Mouse (Mus musculus) spleen, embryonic (tissue): ENCODE data around the gene Dgkd.

ENCODE experiments used
- CTCF ChIA-PET: fragments of 350-600 bp; sonication (Branson Sonifier 250); formaldehyde crosslinking; loops from one replicate; lab custom pipeline; 2022; lab: Charles Lee

Gene Dgkd

DNA sequence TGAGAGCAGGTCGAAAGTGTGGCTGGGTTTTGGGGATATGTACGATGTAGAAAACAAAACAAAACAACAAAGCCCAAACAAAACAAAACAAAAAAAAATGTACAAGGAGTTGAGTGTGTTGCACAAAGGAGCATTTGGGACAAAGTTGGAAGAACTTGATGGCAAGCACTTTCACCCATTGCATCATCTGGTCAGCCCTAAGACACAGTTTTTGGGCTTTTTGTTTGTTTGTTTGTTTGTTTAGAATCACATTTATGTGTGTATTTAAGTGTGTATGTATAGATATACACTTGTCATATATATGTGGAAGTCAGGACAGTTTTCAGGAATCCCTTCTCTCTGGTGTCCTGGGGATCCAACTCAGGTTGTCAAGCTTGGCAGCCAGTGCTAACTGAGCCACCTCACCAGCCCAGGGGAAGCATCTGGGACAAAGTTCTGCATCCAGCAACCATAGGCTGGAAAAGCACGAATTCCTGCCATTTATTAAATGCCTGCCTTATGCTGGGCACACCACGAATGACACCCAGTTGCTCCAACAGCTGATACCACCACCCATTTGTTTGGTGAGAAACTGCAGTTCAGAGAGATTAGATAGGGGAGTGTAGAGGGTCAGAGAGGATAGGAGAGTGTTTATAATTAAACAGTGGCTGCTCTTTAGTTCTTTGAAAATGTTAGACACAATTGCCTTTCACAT is 5.5 kb upstream of the Dgkd start:
- CTCF ChIA-PET, result interaction anchor here (1.0 to 1.6 kb wide), 2 partner anchors 19 kb away, joined by 3 to 9 read pairs; no protein-coding TSS in a partner anchor

DNA sequence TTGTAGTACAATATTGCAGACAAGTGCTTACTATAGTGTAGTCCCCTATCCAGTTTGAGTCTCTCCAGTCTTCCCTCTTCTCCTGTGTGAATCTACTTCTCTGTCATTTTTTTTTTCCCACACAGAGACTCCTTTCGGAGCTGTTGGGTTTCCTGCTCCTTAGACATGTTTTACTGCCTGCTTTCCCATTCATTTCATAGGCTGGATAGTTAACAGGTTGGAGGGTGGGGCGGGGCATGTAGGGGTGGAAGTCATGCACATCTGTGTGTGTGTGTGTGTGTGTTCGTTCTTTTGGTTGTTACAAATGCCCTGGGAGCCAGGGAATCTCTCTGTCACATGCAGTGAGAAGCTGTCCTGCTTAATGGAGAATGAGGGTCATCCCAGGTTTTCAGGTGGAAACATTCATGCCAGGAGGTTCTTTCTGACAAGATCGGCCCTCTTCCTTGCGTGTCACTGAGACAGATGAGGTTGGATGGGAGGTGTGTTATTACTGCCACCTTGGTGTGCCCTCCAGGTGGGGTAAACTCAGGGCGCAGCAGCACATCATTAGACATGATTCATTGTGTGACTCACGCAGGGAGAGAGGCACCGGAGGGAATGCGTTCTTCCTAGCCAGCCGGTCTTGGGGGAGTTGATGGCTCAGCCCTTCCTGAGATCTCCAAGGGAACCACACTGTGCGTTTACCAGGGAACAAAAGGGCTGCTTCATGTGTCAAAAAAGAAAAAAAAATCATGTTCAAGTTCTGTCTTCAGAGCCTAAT is 4.7 kb upstream of the Dgkd start:
- CTCF ChIA-PET, result interaction anchor here (0.6 to 1.1 kb wide), 4 partner anchors 20 to 522 kb away, joined by 3 to 5 read pairs (median 3); no protein-coding TSS in a partner anchor

- CTCF ChIA-PET, result interaction anchor here (1.1 to 1.4 kb wide), 3 partner anchors 19 to 24 kb away, joined by 3 to 4 read pairs (median 3); no protein-coding TSS in a partner anchor
Measured at GRCm38 (mm10) chr1:87849278-87849677, 3.8 kb upstream of the Dgkd start.

DNA sequence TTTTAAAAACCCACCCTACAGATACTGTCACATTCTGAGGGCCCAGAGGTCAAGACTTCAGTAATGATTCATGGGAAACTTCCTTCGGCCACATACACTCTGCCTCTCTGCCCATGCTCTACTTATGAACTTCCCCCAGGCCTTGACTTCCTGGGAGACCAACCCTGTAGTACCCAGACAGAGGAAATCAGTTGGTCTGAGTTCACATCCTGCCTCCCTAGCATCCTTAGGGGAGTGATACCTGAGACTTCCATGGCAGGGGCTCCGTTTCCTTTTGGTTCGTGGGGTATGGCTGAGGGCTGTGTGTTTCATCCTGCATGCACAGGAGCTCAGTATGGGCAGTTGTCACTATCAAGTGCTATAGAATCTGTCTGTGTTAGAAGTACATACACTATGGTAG is 1.7 kb upstream of the Dgkd start:
- CTCF ChIA-PET, result no interaction called here

DNA sequence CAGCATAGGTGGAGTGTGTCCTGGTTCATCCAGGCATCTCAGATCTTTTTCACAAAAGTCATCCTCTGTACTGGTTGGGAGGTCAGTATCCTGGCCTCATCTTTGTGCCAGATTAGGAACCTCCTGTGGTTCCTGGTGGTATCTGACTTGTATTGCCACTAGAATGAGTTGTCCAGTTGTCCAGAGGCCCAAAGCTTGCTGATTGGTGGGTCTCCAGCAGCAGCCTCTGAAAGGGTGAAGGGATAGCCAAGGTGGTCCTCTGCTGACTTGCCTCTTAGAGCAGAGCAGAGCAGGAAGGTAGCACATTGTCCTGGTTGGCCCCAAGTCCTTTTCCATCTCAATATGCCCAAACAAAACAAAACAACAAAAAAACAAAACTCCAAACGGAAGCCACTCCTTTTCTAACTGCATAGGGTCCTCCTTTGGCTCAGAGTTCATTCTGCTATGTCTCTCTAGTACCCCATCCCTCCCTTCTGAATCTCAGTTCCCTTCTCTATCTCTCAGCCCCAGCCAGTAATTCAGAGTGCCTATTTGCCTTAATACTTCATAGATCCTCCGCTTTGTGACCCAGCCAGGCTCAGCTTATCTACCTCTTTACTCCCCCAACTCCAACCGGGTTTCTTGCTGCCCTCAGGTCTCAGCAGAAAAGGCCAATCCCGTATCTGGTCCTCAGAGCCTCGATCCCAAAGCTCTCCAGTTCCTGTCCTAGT is 851 bp upstream of the Dgkd start:
- CTCF ChIA-PET, result interaction anchor here (1.0 kb wide), 1 partner anchor 29 kb away, joined by 3 read pairs; no protein-coding TSS in a partner anchor

GRCm38 (mm10) chr1:87853601-87854361 is 694 bp downstream of the Dgkd start:
- CTCF ChIA-PET, result interaction anchor here (1.4 kb wide), 1 partner anchor 25 kb away, joined by 6 read pairs; no protein-coding TSS in a partner anchor

- CTCF ChIA-PET, result interaction anchor here (1.4 kb wide), 1 partner anchor 26 kb away, joined by 6 read pairs; no protein-coding TSS in a partner anchor
Measured at GRCm38 (mm10) chr1:87854411-87854810, 1.3 kb downstream of the Dgkd start.

DNA sequence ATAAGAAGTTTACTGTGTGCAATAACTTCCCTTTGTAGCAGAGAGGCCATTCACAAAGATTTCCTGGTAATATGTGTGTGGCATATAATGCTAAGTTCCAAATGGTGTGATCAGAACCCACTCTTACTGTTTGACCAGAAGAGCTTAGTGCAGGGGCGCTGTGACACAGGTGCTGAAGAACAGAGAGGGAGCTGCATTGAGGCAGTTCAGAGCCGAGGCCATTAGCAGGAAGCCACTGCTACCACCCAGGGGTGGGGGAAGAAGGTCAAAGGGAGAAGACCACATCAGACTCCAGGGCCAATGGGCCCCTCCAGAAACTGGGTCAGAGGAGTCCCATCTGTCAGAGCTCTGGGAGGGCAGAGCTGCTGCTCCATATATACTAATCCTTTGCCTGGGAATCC is 1.8 kb downstream of the Dgkd start:
- CTCF ChIA-PET, result interaction anchor here (0.5 to 1.4 kb wide), 2 partner anchors 26 to 45 kb away, joined by 6 read pairs; no protein-coding TSS in a partner anchor

DNA sequence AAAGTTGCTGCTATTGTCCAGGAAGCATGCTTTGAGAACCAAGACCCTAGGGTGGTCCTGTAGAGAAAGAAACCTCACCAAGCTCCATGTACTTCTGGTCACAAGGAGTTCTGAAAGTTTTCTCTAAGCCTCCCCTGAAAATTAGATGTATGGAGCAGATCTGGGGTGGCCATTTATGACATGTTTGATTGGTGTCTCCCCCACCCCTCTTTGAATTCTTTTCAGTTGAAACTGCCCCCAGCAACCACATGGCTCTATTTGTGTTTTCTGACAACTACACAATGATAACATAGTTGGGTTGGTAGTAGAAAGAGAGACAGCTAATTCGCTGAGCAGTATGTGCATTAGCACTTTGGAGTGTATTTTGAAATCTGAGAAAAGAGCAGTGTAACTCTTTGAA is 2.4 kb downstream of the Dgkd start:
- CTCF ChIA-PET, result interaction anchor here (0.5 to 1.5 kb wide), 3 partner anchors 15 to 436 kb away, joined by 4 to 6 read pairs (median 4); no protein-coding TSS in a partner anchor

GRCm38 (mm10) chr1:87856823-87857222 is 3.7 kb downstream of the Dgkd start:
- CTCF ChIA-PET, result interaction anchor here (1.2 to 1.5 kb wide), 2 partner anchors 11 to 14 kb away, joined by 4 to 5 read pairs; no protein-coding TSS in a partner anchor

DNA sequence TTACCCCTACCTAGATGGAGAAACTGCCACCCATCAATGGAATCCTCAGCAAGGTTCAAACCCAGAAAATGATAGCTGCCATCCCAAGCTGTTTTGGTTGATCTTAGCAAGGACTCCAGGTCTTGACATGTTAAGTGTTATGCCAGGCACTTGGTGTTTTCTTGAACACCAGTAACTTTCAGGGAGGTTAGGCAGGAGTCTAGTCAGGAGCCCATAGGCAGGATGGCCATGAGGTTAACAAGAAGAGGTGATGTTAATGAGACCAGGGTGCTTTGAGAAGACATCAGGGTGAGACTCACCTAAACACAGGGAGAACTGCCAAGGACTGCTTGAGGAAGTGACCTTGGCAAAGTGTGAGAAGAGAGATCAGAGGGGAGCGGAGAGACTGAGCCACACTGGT is 4.9 kb downstream of the Dgkd start:
- CTCF ChIA-PET, result no interaction called here

GRCm38 (mm10) chr1:87858529-87858928 is 5.4 kb downstream of the Dgkd start:
- CTCF ChIA-PET, result no interaction called here

DNA sequence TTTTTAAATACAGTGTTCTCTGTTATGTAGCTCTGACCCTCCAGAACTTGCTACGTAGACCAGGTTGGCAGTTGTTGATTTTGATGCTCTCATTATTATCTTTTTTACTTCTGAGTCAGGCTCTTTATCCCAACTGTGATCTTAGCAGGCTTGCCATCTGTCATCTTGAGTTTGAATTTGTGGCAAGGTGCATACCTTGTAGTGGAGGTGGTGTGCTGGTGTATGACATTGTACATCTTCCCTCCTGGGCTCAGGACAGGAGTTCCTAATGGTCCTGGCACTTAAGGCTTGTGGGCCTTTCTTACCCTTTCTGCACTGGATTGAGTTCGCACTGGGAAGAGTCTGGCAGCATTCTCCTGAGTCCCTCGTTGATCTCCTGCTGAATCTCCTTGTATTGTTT is 10.5 kb downstream of the Dgkd start:
- CTCF ChIA-PET, result interaction anchor here (1.5 kb wide), 1 partner anchor 35 kb away, joined by 4 read pairs; no protein-coding TSS in a partner anchor

GRCm38 (mm10) chr1:87864889-87865288 is 11.8 kb downstream of the Dgkd start:
- CTCF ChIA-PET, result interaction anchor here (0.7 to 1.5 kb wide), 2 partner anchors 31 to 36 kb away, joined by 3 to 4 read pairs; no protein-coding TSS in a partner anchor

GRCm38 (mm10) chr1:87866672-87867071 is 13.6 kb downstream of the Dgkd start:
- CTCF ChIA-PET, result interaction anchor here (0.5 kb wide), 1 partner anchor 105 kb away, joined by 9 read pairs; no protein-coding TSS in a partner anchor

GRCm38 (mm10) chr1:87871546-87871945 is 18.5 kb downstream of the Dgkd start:
- CTCF ChIA-PET, result interaction anchor here (0.6 kb wide), 1 partner anchor 434 kb away, joined by 7 read pairs; no protein-coding TSS in a partner anchor

GRCm38 (mm10) chr1:87873081-87873480 is 20.0 kb downstream of the Dgkd start:
- CTCF ChIA-PET, result interaction anchor here (0.6 to 0.7 kb wide), 2 partner anchors 27 to 88 kb away, joined by 3 read pairs; no protein-coding TSS in a partner anchor

GRCm38 (mm10) chr1:87876065-87876464 is 23.0 kb downstream of the Dgkd start:
- CTCF ChIA-PET, result interaction anchor here (0.6 kb wide), 1 partner anchor 32 kb away, joined by 3 read pairs; no protein-coding TSS in a partner anchor

DNA sequence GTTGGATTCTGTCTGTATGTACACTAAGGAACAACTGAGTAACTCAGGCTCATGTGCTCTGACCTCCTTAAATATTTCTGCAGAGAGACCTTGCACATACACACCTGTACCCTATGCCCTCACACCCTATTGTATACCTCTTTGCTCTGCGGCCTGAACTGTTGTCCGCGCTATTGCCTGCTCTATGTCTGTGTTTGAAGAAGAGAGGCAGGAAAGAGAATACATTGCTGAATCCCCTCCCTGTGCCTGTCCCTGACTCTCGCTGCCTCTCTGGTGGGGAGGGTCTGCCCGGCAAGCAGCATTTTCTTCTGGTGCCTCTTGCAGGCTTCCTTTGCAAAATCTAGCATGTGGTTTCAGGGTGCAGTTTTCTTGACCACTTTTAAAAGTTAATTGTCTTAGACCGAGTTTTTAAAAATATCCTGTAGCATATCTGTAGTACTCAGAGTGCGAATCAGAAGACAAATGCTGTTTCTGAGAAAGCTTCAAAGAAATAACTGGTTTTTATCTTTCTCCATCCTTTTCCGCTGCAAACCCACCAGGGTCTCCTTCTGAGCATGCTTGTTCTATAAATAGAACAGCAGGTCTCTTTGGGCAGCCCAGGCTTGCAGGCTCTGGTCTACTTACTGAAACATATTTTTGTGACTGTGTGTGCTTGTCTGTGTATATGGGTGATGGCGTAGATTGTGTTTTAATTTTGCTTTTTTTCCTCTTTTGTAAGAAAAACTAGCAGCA is 24.6 kb downstream of the Dgkd start:
- CTCF ChIA-PET, result interaction anchor here (0.6 to 0.7 kb wide), 2 partner anchors 29 to 431 kb away, joined by 5 read pairs; no protein-coding TSS in a partner anchor
